Mouse (Mus musculus): ENCODE measurements at regions not wholly inside any gene's neighbourhood (a gene's known extent, or its start where the extent isn't known, plus 50 kb on each side); places are given as distances from the start of the nearest gene placed in this dataset.

DNA sequence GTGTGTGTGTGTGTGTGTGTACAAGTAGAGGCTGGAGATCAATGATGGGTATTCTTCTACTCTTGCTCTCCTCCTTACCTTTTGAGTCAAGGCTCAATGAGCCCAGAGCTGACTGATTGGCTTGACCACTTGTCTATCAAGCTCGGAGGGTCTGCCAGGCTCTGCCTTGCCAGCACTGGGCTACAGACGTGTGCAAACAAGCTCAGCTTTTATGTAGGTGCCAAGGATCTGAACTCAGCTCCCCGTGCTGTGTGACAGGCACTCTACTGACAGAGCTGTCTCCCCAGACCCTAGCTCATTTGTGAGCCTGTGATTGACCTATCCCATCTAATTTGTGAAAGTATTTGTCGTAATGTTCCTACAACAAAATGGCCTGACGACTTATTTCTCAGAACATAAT, 54.2 kb upstream of the Cdc42bpa start:
- Histone ChIP-seq H3K4me1 (ENCODE audit: control insufficient read depth, insufficient read depth, low read length) (no peaks in the 10 kb centered on the region), H3K27ac (ENCODE audit: insufficient read depth, low read length) (no peak overlapping the region), H3K4me3 (replicated peaks; ENCODE audit: insufficient read depth, low read depth, low read length) (no peak overlapping the region), H3K27me3 (ENCODE audit: control insufficient read depth, insufficient read depth, low read length) (no peaks in the 10 kb centered on the region)
- DNase-seq, result no peak
- WGBS, result 78% methylated on average over 5 of the region's 5 CpGs
- no peak for TF ChIP-seq CTCF (IDR thresholded peaks at IDR 0.05; ENCODE audit: borderline replicate concordance, insufficient read depth, low read depth, low read length)
- no peak for TF ChIP-seq POLR2A (IDR thresholded peaks at IDR 0.05; ENCODE audit: borderline replicate concordance, insufficient read depth, low read length)

DNA sequence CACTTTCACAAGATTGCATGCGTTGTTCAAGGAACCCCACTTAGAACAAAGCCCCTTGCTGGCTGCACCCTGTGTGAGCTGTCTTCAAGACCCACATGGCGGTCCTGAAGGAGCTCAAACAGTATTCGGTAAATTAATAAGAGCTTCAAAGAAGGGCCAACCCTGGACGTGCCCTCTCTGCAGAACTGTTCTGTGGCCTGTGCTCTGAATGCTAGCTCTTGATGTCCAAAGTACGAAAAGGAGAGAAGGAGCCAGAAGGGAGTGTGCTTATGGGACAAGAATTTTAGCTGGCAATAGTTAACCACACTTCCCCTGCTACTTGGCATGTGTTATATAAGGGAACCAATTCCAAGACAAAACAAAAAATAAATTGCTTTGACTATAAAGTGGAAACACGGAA, 67.6 kb upstream of the Cdc42bpa start:
- H3K4me3 ChIP-seq (replicated peaks; ENCODE audit: insufficient read depth, low read depth, low read length), result no peak overlapping the region
- H3K4me1 ChIP-seq (ENCODE audit: control insufficient read depth, insufficient read depth, low read length), result no peaks in the 10 kb centered on the region
- DNase-seq, result no peak
- no peak overlapping the region for H3K27ac ChIP-seq (ENCODE audit: insufficient read depth, low read length)
- TF ChIP-seq POLR2A (IDR thresholded peaks at IDR 0.05; ENCODE audit: borderline replicate concordance, insufficient read depth, low read length) (no peak), CTCF (IDR thresholded peaks at IDR 0.05; ENCODE audit: borderline replicate concordance, insufficient read depth, low read depth, low read length) (no peak)
- WGBS, result 84% methylated on average over 6 of the region's 6 CpGs
- no peaks in the 10 kb centered on the region for H3K27me3 ChIP-seq (ENCODE audit: control insufficient read depth, insufficient read depth, low read length)

DNA sequence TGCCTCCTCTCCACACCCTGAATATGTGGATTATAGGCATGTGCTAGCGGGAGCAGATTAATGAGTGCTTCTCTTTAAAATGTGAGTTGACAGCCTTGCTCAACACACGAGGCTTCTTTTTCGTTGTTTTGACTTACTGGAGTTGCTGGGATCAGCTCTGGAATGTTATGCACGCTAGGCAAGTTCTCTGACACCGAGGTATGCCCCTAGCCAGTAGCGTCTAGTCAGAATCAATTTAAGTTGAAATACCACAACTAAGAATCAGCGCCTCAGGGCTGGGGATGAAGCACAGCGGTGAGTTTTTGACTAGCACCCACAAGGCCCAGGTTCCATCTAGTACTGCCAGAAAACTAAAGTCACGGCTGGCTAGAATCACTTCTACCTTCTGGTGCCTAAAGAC, 72.4 kb upstream of the Cdc42bpa start:
- Histone ChIP-seq H3K27ac (ENCODE audit: insufficient read depth, low read length) (no peak overlapping the region), H3K4me1 (ENCODE audit: control insufficient read depth, insufficient read depth, low read length) (no peaks in the 10 kb centered on the region), H3K27me3 (ENCODE audit: control insufficient read depth, insufficient read depth, low read length) (no peaks in the 10 kb centered on the region), H3K4me3 (replicated peaks; ENCODE audit: insufficient read depth, low read depth, low read length) (no peak overlapping the region)
- no peak for DNase-seq
- no peak for TF ChIP-seq CTCF (IDR thresholded peaks at IDR 0.05; ENCODE audit: borderline replicate concordance, insufficient read depth, low read depth, low read length)
- no peak for TF ChIP-seq POLR2A (IDR thresholded peaks at IDR 0.05; ENCODE audit: borderline replicate concordance, insufficient read depth, low read length)
- WGBS, result 69% methylated on average over 9 of the region's 9 CpGs

DNA sequence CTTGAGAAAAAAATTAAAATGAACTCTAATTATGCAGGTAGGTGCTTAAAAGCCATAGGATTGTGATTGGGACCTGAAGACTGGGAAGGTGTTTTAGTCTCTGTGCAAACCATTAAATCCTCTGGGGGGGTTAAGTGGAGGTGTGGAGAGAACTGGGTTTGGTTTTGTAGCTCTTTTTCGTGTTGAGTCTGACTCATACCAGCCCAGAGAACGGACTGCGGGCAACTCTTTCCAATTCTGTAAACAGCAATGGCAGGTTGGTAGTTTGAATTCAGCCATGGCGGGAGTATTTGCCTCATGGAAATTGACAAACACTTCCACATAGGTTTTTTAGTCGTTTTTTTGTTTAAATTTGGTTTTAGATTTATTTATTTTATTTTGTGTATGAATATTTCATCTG, 77.7 kb upstream of the Ahctf1 start:
- Histone ChIP-seq H3K4me1 (ENCODE audit: control insufficient read depth, insufficient read depth, low read length) (no peaks in the 10 kb centered on the region), H3K4me3 (replicated peaks; ENCODE audit: insufficient read depth, low read depth, low read length) (no peak overlapping the region), H3K27ac (ENCODE audit: insufficient read depth, low read length) (no peak overlapping the region), H3K27me3 (ENCODE audit: control insufficient read depth, insufficient read depth, low read length) (no peaks in the 10 kb centered on the region)
- TF ChIP-seq POLR2A (IDR thresholded peaks at IDR 0.05; ENCODE audit: borderline replicate concordance, insufficient read depth, low read length) (no peak), CTCF (IDR thresholded peaks at IDR 0.05; ENCODE audit: borderline replicate concordance, insufficient read depth, low read depth, low read length) (no peak)
- WGBS, result 81% methylated on average over 5 of the region's 5 CpGs
- DNase-seq, result no peak

DNA sequence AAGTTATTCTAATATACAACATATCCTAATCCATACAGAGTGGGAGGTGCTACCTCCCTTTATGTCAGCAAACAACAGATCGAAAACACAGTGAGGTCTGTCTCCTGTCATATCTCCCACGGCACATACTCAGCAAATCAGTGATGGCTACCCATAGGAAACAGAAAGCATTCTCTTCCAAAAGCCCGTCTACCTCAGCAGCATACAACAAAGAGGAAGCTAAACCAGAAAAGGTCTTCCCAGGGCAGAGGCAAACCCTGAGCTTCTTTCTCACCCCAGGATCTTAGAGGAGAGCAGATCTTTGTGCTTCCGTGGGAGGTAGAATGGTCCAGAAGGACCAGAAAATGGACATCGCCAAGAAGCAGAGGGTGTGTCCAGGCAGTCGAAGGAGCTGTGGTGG, 74.4 kb upstream of the Ahctf1 start:
- DNase-seq, result no peak
- Histone ChIP-seq H3K27ac (ENCODE audit: insufficient read depth, low read length) (no peak overlapping the region), H3K4me3 (replicated peaks; ENCODE audit: insufficient read depth, low read depth, low read length) (no peak overlapping the region), H3K27me3 (ENCODE audit: control insufficient read depth, insufficient read depth, low read length) (no peaks in the 10 kb centered on the region), H3K4me1 (ENCODE audit: control insufficient read depth, insufficient read depth, low read length) (no peaks in the 10 kb centered on the region)
- WGBS, result 84% methylated on average over 6 of the region's 6 CpGs
- TF ChIP-seq POLR2A (IDR thresholded peaks at IDR 0.05; ENCODE audit: borderline replicate concordance, insufficient read depth, low read length) (no peak), CTCF (IDR thresholded peaks at IDR 0.05; ENCODE audit: borderline replicate concordance, insufficient read depth, low read depth, low read length) (no peak)

DNA sequence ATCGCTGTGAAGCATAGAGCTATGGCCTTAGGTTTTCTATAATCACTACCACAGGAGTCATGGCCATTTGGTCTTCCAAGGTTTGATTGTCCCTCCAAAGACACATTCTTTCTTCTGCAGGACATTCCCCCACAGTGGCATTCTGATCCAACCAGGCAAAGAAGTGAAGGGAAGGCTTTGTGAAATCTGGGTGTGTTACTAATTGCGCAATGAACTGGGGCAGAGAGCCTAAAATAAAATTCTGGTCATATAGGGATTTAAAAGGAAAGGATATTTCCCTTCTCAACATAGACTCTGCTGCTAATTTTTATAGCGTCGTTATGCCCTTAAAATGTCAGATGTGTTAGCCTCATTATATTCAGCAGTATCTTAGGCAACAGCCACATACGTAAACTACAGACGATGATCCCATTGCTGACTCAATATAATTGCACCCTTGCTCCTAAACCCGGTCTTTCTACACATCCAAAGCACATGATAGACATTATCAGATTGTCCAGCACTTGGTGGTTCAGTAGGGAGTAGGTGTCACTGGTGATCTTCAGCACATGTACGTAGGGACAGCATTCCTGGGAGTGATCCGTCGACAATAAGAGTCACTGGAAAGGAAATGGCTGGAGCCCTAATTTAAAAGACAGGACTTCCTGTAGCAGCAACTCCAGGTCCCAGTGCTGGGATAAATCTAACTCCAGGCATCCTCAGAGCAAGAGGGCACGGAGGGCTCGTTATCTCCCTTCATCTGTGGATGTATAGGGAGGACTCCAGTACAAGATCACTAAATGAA, 70.5 kb upstream of the Ahctf1 start:
- no peak for DNase-seq
- Histone ChIP-seq H3K4me3 (replicated peaks; ENCODE audit: insufficient read depth, low read depth, low read length) (no peak overlapping the region), H3K27ac (ENCODE audit: insufficient read depth, low read length) (no peak overlapping the region), H3K27me3 (ENCODE audit: control insufficient read depth, insufficient read depth, low read length) (no peaks in the 10 kb centered on the region), H3K4me1 (ENCODE audit: control insufficient read depth, insufficient read depth, low read length) (peaks cover 14% of the 10 kb centered on the region)
- WGBS, result 92% methylated on average over 12 of the region's 12 CpGs
- TF ChIP-seq POLR2A (IDR thresholded peaks at IDR 0.05; ENCODE audit: borderline replicate concordance, insufficient read depth, low read length), result no peak
- TF ChIP-seq CTCF (IDR thresholded peaks at IDR 0.05; ENCODE audit: borderline replicate concordance, insufficient read depth, low read depth, low read length), result no peak

DNA sequence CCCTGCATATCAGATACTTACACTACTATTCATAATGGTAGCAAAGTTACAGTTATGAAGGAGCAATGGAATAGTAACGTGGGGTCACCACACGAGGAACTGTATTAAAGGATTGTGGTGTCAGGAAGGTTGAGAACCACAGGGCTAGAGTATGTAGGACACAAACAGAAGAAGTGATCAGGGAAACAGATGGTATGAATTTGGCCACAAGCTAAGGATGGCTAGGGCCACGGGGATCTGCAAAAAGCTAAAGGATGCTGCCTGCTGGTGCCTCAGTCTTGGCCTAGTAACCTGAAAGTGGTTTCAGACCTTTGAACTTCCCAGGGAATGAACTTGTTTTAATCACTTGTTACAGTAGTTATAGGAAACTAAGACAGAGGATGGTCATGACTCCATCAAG, 68.5 kb upstream of the Ahctf1 start:
- WGBS, result 40% methylated on average over 3 of the region's 3 CpGs
- TF ChIP-seq POLR2A (IDR thresholded peaks at IDR 0.05; ENCODE audit: borderline replicate concordance, insufficient read depth, low read length) (no peak), CTCF (IDR thresholded peaks at IDR 0.05; ENCODE audit: borderline replicate concordance, insufficient read depth, low read depth, low read length) (no peak)
- peak in 1 of 2 experiments; percentile 51 for DNase-seq
- Histone ChIP-seq H3K27me3 (ENCODE audit: control insufficient read depth, insufficient read depth, low read length) (no peaks in the 10 kb centered on the region), H3K4me3 (replicated peaks; ENCODE audit: insufficient read depth, low read depth, low read length) (no peak overlapping the region), H3K4me1 (ENCODE audit: control insufficient read depth, insufficient read depth, low read length) (peaks cover 14% of the 10 kb centered on the region), H3K27ac (ENCODE audit: insufficient read depth, low read length) (no peak overlapping the region)

DNA sequence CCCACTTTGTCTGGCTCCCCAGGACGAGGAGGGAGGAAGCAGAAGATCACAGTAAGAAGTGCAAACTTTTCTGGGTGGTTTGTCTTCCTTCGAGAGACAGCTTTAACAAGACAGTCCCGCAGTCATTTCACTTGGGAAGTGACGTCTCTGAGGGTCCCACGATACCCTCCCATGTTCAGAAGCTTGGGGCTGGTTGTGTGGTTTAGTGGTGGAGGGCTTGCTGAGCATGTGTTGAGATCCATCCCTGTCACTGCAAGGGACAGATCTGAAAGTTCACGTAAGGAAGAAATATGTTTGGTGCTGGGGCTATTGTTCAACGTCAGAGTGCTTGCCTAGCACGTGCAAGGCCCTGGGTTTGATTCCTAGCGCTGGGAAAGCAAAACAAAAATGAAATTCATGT, 65.2 kb upstream of the Ahctf1 start:
- Histone ChIP-seq H3K4me3 (replicated peaks; ENCODE audit: insufficient read depth, low read depth, low read length) (no peak overlapping the region), H3K27ac (ENCODE audit: insufficient read depth, low read length) (no peak overlapping the region), H3K27me3 (ENCODE audit: control insufficient read depth, insufficient read depth, low read length) (no peaks in the 10 kb centered on the region), H3K4me1 (ENCODE audit: control insufficient read depth, insufficient read depth, low read length) (peaks cover 14% of the 10 kb centered on the region)
- 88% methylated on average over 9 of the region's 9 CpGs for WGBS
- DNase-seq, result no peak
- no peak for TF ChIP-seq CTCF (IDR thresholded peaks at IDR 0.05; ENCODE audit: borderline replicate concordance, insufficient read depth, low read depth, low read length)
- no peak for TF ChIP-seq POLR2A (IDR thresholded peaks at IDR 0.05; ENCODE audit: borderline replicate concordance, insufficient read depth, low read length)
